Mouse (Mus musculus) spleen, adult 2 months (tissue): ENCODE results near the gene Apopt1. TPM values are rescaled to one million over a fixed set of nuclear protein-coding genes. Genes with fewer than 3 reads are reported as not detected.

Experiments
- DNase-seq, 2 experiments: peaks; one replicate each; pipeline versions ENCODE4 v3.0.0 to v3.0.0-alpha.2; 2012 to 2021; ENCODE audit warnings: low spot score in 2 of 2, low read depth in 1 of 2
- H3K27ac ChIP-seq: fragments of 200-500 bp; 2 replicates; pipeline ENCODE4 v1.5.1; 2012; ENCODE audit warnings: low read length, inconsistent platforms; ENCODE audit not compliant: insufficient read depth
- H3K27me3 ChIP-seq: fragments of 200-500 bp; 2 replicates; pipeline ENCODE4 v1.6.1; 2012; ENCODE audit warnings: mild to moderate bottlenecking, moderate library complexity, low read length, inconsistent platforms; ENCODE audit not compliant: control insufficient read depth, insufficient read depth
- H3K36me3 ChIP-seq: fragments of 200-500 bp; 2 replicates; pipeline ENCODE4 v1.6.1; 2012; ENCODE audit warnings: mild to moderate bottlenecking, low read length, inconsistent platforms; ENCODE audit not compliant: control insufficient read depth, insufficient read depth
- H3K4me1 ChIP-seq: fragments of 200-500 bp; 2 replicates; pipeline ENCODE4 v1.6.1; 2011; ENCODE audit warnings: inconsistent platforms; ENCODE audit not compliant: control insufficient read depth, insufficient read depth, insufficient read length
- H3K4me3 ChIP-seq: fragments of 200-500 bp; 2 replicates; pipeline ENCODE4 v1.5.1; 2011; ENCODE audit warnings: mild to moderate bottlenecking, inconsistent platforms; ENCODE audit not compliant: insufficient read depth, insufficient read length; ENCODE audit errors: extremely low read depth
- CTCF ChIP-seq: fragments of 200-500 bp; IDR thresholded peaks from 2 replicates; pipeline ENCODE4 v1.5.1; 2011; ENCODE audit warnings: mild to moderate bottlenecking, inconsistent platforms; ENCODE audit not compliant: insufficient read depth, insufficient read length, insufficient replicate concordance; ENCODE audit errors: extremely low read depth
- POLR2A ChIP-seq: fragments of 200-500 bp; IDR thresholded peaks from 2 replicates; pipeline ENCODE4 v1.6.1; 2011; ENCODE audit warnings: low read depth, low read length, inconsistent platforms
- WGBS: fragments of 180-500 bp; shearing (Covaris S2); methylation state at CpG from one replicate; pipeline ENCODE4 v1.1.7; 2018; 5-methylcytosine and 5-hydroxymethylcytosine counted together
- polyA plus RNA-seq: library from polyadenylated mRNA; depleted of rRNA; stranded (reverse); fragments of >200 nt; gene quantifications from 2 replicates; pipeline ENCODE4 v1.2.3, GENCODE M21; 2012

Apopt1 gene
- polyA plus RNA-seq, 1 experiment = 33.3 TPM

DNA sequence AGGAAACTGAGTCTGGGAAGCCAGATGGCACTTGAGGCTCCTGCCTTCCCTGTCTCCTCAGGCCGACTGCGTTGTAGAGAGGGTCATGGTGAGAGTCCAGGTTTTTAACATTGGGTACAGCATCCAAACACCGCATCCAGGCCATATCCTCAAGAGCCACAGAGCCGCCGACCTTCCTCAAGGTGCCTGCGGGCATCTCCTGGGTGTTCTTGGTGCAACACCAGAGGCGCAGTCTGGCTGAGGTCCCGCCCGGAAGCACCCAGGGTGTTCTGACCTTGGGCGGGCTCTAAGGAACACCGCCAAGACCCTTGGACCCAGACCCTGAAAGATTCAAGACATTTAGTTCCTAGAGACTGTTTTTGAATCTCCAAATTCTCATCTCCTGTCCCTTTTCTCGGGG, 40.5 kb upstream of the Apopt1 start:
- TF ChIP-seq CTCF = no peak
- no peak for TF ChIP-seq POLR2A
- Histone ChIP-seq H3K27me3 (peaks cover 9% of the 10 kb centered on the region), H3K36me3 (no peaks in the 10 kb centered on the region), H3K27ac (no peak overlapping the region), H3K4me1 (peaks cover 15% of the 10 kb centered on the region), H3K4me3 (peak overlapping the region; percentile 49; the same call in 1 of the 2 replicates)
- WGBS = 13% methylated on average over 12 of the region's 12 CpGs
- no peak for DNase-seq

DNA sequence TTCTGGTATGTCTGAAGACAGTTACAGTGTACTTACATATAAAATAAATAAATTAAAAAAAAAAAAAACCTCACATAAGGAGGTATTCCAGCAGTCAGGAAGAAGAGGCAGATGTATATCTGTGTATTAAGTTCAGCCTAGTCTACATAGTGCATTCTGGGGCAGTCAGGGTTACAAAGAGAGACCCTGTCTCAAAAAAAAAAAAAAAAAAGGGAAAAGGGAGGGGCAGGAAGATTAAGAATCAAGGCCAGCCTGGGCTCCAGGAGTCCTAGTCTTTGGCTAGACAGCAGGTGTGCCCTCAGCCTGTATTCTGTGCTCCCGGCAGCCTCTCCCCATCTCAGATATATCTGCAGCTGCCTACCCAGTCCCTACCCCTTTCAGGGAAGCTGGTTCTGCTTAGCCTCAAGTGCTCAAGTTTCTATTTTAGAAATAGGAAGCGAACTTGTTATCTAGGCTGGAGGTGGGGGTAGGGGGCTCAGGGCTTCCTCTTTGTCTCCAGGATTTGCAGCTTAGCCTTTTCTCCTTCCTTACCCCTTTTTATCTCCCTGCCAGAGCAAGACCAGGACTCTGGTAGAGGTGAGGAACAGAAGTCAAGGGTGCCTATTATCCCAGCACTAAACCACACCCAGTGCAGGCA, 38.1 kb upstream of the Apopt1 start:
- no peak for TF ChIP-seq POLR2A
- TF ChIP-seq CTCF = no peak
- H3K4me3 ChIP-seq = no peak overlapping the region
- peaks cover 9% of the 10 kb centered on the region for H3K27me3 ChIP-seq
- 12% methylated on average over 2 of the region's 2 CpGs for WGBS
- peaks cover 22% of the 10 kb centered on the region for H3K4me1 ChIP-seq
- H3K36me3 ChIP-seq = no peaks in the 10 kb centered on the region
- no peak for DNase-seq
- no peak overlapping the region for H3K27ac ChIP-seq

DNA sequence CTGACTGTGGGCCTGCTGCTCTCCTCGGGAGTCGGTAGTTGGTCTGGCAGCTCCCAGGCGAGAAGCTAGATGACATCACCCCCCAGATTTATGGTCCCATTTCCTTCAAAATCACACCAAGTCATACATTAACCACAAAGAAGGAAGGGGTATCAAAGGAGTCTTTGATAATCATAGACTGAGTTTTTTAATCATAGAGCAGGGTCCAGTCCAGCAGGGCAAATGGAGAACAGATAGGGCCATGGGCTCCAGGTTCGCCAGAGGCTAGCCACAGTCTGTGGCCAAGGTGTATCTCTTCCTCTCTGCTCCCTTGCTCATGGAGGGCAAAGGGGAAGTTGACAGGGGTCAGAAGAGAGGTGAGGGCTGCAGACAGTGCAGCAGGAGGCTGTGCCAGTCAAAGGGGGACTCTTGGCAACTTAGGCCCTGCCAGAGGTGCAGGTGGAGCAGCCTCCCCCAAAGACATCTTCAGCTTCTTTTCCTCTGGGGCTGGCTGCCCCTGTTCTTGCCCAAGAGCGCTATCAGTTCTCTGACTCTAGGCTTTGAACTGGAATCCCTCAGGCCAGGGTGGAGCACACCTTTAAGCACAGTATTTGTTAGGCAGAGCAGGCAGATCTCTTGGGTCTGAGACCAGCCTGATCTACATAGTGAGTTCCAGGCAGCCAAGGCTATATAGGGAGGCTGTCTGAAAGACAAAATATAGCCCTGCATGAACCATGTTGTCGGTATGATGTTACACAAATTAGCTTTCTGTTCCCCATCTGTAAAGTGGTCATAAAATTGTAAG, 37.1 kb upstream of the Apopt1 start:
- H3K4me3 ChIP-seq = no peak overlapping the region
- H3K4me1 ChIP-seq = peaks cover 20% of the 10 kb centered on the region
- WGBS = 54% methylated on average over 6 of the region's 6 CpGs
- no peaks in the 10 kb centered on the region for H3K36me3 ChIP-seq
- peaks cover 8% of the 10 kb centered on the region for H3K27me3 ChIP-seq
- TF ChIP-seq POLR2A (no peak), CTCF (no peak)
- 0 out of 2 replicates have a peak overlapping the region, but pooled peaks have one; percentile 3 for H3K27ac ChIP-seq
- no peak for DNase-seq

DNA sequence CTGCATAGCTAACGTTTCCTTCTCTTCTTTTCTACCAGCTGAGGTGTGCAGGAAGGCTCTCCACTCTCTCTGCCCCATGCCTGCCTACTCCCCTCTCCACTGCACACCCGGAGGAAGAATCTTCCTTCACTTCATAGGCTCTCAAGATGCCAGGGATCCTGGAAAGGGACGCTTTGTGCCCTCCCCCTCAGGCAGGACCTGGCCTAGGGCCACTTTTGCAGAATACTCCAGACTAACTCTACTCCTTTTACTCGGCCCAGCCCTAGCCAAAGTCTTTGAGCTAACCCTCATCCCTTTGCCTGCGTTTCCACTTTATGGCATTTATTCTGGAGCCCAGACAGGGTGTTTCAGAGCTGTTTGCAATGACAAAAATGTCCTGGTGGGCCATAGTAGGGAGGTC, 35.6 kb upstream of the Apopt1 start:
- Histone ChIP-seq H3K36me3 (peaks cover 4% of the 10 kb centered on the region; the same call in 1 of the 2 replicates), H3K27ac (peak overlapping the region; percentile 72), H3K4me1 (peaks cover 14% of the 10 kb centered on the region; the same call in 1 of the 2 replicates), H3K27me3 (peaks cover 3% of the 10 kb centered on the region; the same call in 1 of the 2 replicates), H3K4me3 (peak overlapping the region; percentile 89)
- WGBS = 31% methylated on average over 5 of the region's 5 CpGs
- no peak for DNase-seq
- TF ChIP-seq CTCF (no peak), POLR2A (no peak)

DNA sequence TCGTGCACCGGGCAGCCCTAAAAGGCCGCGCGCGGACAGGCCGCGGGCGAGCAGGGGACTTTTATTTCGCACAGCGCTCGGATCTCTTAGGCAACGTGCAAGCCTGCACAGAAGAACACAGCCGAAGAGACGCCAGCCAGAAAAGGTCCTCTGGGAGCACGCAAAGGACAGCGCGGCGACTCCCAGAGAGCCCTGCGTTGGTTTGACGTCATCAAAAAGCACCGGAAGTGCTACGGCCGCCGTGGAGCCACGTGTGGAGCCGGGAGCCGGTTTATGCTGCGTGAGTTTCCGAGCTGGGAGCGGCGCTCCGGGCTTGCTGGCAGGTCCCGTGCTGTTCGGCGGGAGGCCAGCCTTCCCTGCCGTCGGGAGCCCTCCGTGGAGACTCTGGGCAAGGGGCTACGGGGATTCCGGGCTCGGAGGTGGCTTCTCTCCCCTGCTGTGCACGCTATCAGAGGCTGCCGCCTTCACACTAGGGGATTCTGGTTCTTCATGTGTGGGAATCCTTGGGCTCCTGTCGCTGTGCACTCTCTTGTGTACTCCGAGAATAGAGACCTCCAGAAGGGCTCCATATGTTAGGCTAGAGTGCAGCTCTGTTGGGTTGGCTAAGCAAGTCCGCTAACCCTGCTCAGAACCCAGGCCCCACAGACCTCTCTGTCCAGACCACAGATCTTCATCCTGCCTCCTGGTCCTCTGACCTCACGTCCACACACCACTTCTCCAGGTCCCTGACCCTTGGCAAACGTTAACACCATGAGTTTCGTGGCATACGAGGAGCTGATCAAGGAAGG, 35.0 kb upstream of the Apopt1 start, which contains the start of gene Trmt61a:
Gene Trmt61a, plus strand, starts transcription at position 224 of the 788 bp plus-strand sequence.
- TF ChIP-seq POLR2A (peak; percentile 55), CTCF (no peak)
- Histone ChIP-seq H3K4me1 (peaks cover 11% of the 10 kb centered on the region; the same call in 1 of the 2 replicates), H3K27ac (peak within 1 kb of the TSS; percentile 72), H3K4me3 (peak within 1 kb of the TSS; percentile 89), H3K36me3 (peaks cover 9% of the 10 kb centered on the region; the same call in 1 of the 2 replicates), H3K27me3 (no peaks in the 10 kb centered on the region)
- WGBS = under 1% methylated on average over 51 of the region's 51 CpGs
- peak; percentile 78 to 82 for DNase-seq

DNA sequence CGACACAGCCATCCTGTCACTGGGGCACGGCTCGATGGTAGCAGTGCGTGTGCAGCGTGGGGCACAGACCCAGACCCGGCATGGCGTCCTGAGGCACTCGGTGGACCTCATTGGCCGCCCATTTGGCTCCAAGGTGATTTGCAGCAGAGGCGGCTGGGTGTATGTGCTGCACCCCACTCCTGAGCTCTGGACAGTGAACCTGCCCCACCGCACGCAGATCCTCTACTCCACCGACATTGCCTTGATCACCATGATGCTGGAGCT, 34.5 kb upstream of the Apopt1 start:
- peaks cover 11% of the 10 kb centered on the region; the same call in 1 of the 2 replicates for H3K4me1 ChIP-seq
- DNase-seq = no peak
- no peak overlapping the region for H3K27ac ChIP-seq
- WGBS = 8% methylated on average over 13 of the region's 13 CpGs
- H3K27me3 ChIP-seq = no peaks in the 10 kb centered on the region
- TF ChIP-seq POLR2A (no peak), CTCF (no peak)
- H3K4me3 ChIP-seq = peak overlapping the region; percentile 89
- peaks cover 9% of the 10 kb centered on the region; the same call in 1 of the 2 replicates for H3K36me3 ChIP-seq
